Mouse (Mus musculus) spleen, postnatal 10 days (tissue): ENCODE measurements around the gene Fgfr2.
A peak's percentile ranks its signal among the peaks of the same experiment; 100 is the strongest.

Source experiments
- DNase-seq, 2 experiments: peaks; one replicate each; pipeline ENCODE4 v3.0.0; 2021 to 2022; ENCODE audit warnings: low spot score in 2 of 2

The Fgfr2 gene

GRCm38 (mm10) chr7:132888518-132889249 is 234.5 kb downstream of the Fgfr2 start:
- no peak for DNase-seq

GRCm38 (mm10) chr7:132888052-132888451 is 235.1 kb downstream of the Fgfr2 start:
- no peak for DNase-seq

GRCm38 (mm10) chr7:132887019-132887804 is 235.9 kb downstream of the Fgfr2 start:
- no peak for DNase-seq

- no peak for DNase-seq
Observed at GRCm38 (mm10) chr7:132884031-132884430, 239.1 kb downstream of the Fgfr2 start.

- no peak for DNase-seq
Observed at GRCm38 (mm10) chr7:132882343-132882742, 240.8 kb downstream of the Fgfr2 start.

GRCm38 (mm10) chr7:132880276-132880675 is 242.9 kb downstream of the Fgfr2 start:
- DNase-seq, result no peak

GRCm38 (mm10) chr7:132875391-132876086 is 247.6 kb downstream of the Fgfr2 start:
- DNase-seq, result no peak

GRCm38 (mm10) chr7:132873043-132873442 is 250.1 kb downstream of the Fgfr2 start:
- DNase-seq, result no peak

GRCm38 (mm10) chr7:132866316-132866715 is 256.8 kb downstream of the Fgfr2 start:
- DNase-seq, result no peak

GRCm38 (mm10) chr7:132859042-132859958 is 263.9 kb downstream of the Fgfr2 start, which contains the start of gene Abraxas2:
Abraxas2 (plus strand) TSS chr7:132859225.
- peak; percentile 87 to 97 for DNase-seq

GRCm38 (mm10) chr7:132858043-132858608 is 265.0 kb downstream of the Fgfr2 start:
- no peak for DNase-seq

- no peak for DNase-seq
Observed at GRCm38 (mm10) chr7:132856083-132856482, 267.1 kb downstream of the Fgfr2 start.

- DNase-seq, result no peak
Observed at GRCm38 (mm10) chr7:132853946-132854345, 269.2 kb downstream of the Fgfr2 start.

GRCm38 (mm10) chr7:132853361-132853760 is 269.8 kb downstream of the Fgfr2 start:
- DNase-seq, result no peak

GRCm38 (mm10) chr7:132852173-132852844 is 270.8 kb downstream of the Fgfr2 start, which contains the start of gene Eef1akmt2:
Eef1akmt2 (minus strand) TSS chr7:132852673.
- peak; percentile 78 to 84 for DNase-seq

GRCm38 (mm10) chr7:132843152-132843551 is 280.0 kb downstream of the Fgfr2 start:
- no peak for DNase-seq

GRCm38 (mm10) chr7:132842455-132842854 is 280.7 kb downstream of the Fgfr2 start:
- DNase-seq, result no peak

GRCm38 (mm10) chr7:132841287-132841686 is 281.9 kb downstream of the Fgfr2 start:
- DNase-seq, result no peak

GRCm38 (mm10) chr7:132830955-132831354 is 292.2 kb downstream of the Fgfr2 start:
- DNase-seq, result no peak

GRCm38 (mm10) chr7:132824346-132825022 is 298.7 kb downstream of the Fgfr2 start:
- no peak for DNase-seq
